Mouse (Mus musculus): ENCODE results near the gene Pdgfra.

Pdgfra gene

GRCm38 (mm10) chr5:75155741-75156553, 3.9 kb downstream of the Pdgfra start:
- peak; percentile 96 for DNase-seq (ENCODE audit: low read depth, low spot score)

GRCm38 (mm10) chr5:75156554-75157036, 4.5 kb downstream of the Pdgfra start:
- no peak for DNase-seq (ENCODE audit: low read depth, low spot score)

GRCm38 (mm10) chr5:75157038-75157437, 4.9 kb downstream of the Pdgfra start:
- peak; percentile 82 for DNase-seq (ENCODE audit: low read depth, low spot score)

- no peak for DNase-seq (ENCODE audit: low read depth, low spot score)
Measured at GRCm38 (mm10) chr5:75160530-75161170, 8.6 kb downstream of the Pdgfra start.

GRCm38 (mm10) chr5:75161586-75161985, 9.5 kb downstream of the Pdgfra start:
- no peak for DNase-seq (ENCODE audit: low read depth, low spot score)

- DNase-seq (ENCODE audit: low read depth, low spot score), result no peak
Measured at GRCm38 (mm10) chr5:75163289-75163951, 11.3 kb downstream of the Pdgfra start.

GRCm38 (mm10) chr5:75164688-75165087, 12.6 kb downstream of the Pdgfra start:
- DNase-seq (ENCODE audit: low read depth, low spot score), result peak; percentile 76

- no peak for DNase-seq (ENCODE audit: low read depth, low spot score)
Measured at GRCm38 (mm10) chr5:75169837-75170236, 17.7 kb downstream of the Pdgfra start.

GRCm38 (mm10) chr5:75171859-75172258, 19.8 kb downstream of the Pdgfra start:
- no peak for DNase-seq (ENCODE audit: low read depth, low spot score)

GRCm38 (mm10) chr5:75179249-75179648, 27.2 kb downstream of the Pdgfra start:
- DNase-seq (ENCODE audit: low read depth, low spot score), result no peak

GRCm38 (mm10) chr5:75179726-75180290, 27.7 kb downstream of the Pdgfra start:
- DNase-seq (ENCODE audit: low read depth, low spot score), result no peak

GRCm38 (mm10) chr5:75183653-75184052, 31.6 kb downstream of the Pdgfra start:
- no peak for DNase-seq (ENCODE audit: low read depth, low spot score)

- no peak for DNase-seq (ENCODE audit: low read depth, low spot score)
Measured at GRCm38 (mm10) chr5:75184112-75184511, 32.0 kb downstream of the Pdgfra start.

GRCm38 (mm10) chr5:75184693-75185235, 32.7 kb downstream of the Pdgfra start:
- no peak for DNase-seq (ENCODE audit: low read depth, low spot score)

GRCm38 (mm10) chr5:75185584-75185983, 33.5 kb downstream of the Pdgfra start:
- no peak for DNase-seq (ENCODE audit: low read depth, low spot score)

- peak; percentile 64 for DNase-seq (ENCODE audit: low read depth, low spot score)
Measured at GRCm38 (mm10) chr5:75189319-75189987, 37.4 kb downstream of the Pdgfra start.

- no peak for DNase-seq (ENCODE audit: low read depth, low spot score)
Measured at GRCm38 (mm10) chr5:75193107-75193506, 41.0 kb downstream of the Pdgfra start.

- DNase-seq (ENCODE audit: low read depth, low spot score), result no peak
Measured at GRCm38 (mm10) chr5:75198413-75198812, 46.3 kb downstream of the Pdgfra start.

GRCm38 (mm10) chr5:75199698-75200365, 47.7 kb downstream of the Pdgfra start:
- no peak for DNase-seq (ENCODE audit: low read depth, low spot score)

- DNase-seq (ENCODE audit: low read depth, low spot score), result no peak
Measured at GRCm38 (mm10) chr5:75200366-75200724, 48.3 kb downstream of the Pdgfra start.

GRCm38 (mm10) chr5:75207905-75208304, 55.8 kb downstream of the Pdgfra start:
- DNase-seq (ENCODE audit: low read depth, low spot score), result no peak

Data from ZHBTc4 (cell line).